Mouse (Mus musculus) kidney, adult 18-20 months (tissue): Measurements from ENCODE around the gene Vrk2.

ENCODE experiments used
- DNase-seq: peaks from one replicate; pipeline ENCODE4 v3.0.0; 2021

Vrk2 gene

DNA sequence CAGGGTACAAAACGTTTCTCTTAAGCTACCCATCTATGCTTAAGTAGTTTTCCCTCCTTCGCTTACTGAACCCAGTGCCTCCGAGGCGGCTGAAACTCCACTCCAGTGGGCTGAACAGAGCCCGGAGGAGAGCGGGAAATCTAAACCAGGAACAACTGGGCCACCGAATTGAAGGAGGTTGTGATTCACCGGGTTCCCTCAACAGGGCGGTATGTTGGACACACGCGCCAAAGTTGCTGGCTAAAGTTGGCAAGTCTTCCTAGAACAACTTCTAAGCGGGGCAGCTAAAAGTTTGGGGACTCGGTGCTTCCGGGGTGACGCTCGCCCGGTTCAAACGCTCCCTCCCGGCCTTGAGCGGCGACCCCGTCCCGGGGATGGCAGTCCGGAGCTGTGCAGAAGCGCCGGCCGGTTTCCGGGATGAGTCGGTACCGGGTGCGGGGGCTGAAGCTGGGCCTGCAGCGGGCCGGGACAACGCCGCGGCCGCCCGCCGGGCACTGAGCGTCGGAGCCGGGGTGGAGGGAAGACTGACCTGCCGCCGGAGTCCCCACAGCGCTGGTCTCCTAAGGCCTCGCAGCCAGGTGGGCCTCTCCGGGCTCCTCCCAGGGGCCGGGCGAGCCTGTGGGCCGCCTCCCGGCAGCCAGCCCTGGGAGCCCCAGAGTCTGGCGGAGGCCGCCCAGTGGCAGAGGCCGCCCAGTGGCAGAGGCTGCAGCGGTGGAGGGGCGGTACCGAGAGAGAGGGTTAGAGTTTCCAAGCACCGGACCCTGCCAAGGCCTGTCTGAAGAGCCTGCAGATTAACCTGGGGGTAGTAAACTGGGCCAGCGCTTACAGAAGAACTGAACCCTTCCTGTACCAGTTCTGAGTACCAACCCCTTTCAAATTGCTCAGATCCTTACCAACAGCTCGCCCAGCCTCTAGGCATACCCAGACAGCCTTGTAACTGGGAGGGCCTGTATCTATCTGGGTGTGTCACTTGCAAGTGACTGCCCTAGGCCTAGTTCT is at the start of gene Vrk2, which contains the start of gene Gm6899:
TSS of gene Vrk2 (minus strand) at position 939 of the 999 bp plus-strand sequence.
TSS of gene Gm6899 (plus strand) at position 181 of the 999 bp plus-strand sequence.
- peak; percentile 86 for DNase-seq

DNA sequence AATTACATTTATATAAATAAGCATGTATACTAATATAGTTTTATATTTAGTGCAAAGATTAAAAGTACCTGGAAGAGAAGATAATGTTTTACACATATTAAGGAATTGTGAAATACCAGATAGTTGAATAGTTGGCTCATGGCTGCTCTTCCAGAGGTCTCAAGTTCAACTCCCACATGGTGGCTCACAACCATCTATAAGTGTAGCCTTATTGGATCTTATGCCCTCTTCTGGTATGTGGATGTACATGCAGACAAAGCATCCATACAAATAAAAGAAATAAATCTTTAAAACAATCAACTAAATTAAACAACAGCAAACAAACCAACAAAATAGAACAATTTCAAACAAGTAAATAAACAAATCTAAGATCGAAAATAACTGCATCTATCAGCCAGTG is 48.3 kb upstream of the Vrk2 start:
- DNase-seq, result no peak

DNA sequence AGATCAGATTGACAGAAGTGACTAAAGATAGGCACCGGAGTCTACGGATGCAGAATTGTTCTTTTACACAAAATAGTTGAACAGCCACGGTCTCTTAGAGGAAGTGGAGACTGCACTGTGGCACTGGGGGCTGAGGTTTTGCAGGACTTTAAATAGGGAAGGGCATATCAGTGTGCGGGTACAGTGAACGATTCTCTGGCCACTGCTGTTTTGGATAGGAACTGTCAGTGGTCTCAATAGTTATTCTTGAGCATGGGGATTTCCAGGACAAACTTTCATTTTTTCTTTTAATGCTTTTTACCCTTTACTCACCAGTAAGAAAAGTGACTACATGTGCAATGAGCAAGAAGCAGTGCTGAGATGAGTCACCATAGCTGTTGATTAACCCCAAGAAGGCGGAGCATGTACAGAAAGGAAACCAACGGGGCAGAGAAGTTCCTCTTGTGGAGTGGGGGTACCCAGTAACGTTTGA is 46.6 kb upstream of the Vrk2 start:
- DNase-seq, result no peak

DNA sequence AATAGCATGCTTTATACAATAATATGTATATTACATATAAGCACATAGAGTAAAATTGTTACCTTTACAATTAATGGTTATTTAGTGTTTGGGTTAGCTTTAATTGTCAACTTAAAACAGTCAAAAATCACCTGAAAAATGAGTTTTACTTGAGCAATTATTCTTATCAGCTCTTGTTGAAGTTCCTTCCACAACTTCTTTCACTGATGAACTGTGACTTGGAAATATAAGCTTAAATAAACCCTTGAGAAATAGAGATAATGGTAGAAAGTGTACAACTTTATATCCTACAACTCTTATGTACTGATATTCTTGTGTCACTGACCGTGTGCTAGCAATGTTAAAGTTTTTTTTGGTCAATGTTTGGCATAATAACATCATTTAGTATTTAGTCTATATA is 42.4 kb upstream of the Vrk2 start:
- no peak for DNase-seq

DNA sequence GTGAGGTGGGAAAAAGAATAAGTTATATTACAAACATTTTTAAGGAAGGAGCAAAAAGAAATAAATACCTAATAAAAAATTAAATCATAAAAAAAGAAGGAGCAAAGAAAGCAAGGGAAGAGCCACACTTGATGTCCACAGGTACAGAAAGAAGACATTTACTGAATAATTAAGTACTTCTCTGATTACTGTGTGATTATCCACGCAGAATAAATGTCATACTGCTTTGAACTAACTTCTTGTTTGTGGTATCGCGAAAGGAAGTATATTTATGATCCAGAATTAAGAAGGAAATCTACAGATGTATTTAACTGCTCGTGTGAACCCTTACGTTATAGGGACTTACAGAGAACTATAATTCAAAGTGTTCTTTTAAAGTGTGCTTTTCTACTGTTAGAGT is 28.9 kb upstream of the Vrk2 start:
- no peak for DNase-seq

DNA sequence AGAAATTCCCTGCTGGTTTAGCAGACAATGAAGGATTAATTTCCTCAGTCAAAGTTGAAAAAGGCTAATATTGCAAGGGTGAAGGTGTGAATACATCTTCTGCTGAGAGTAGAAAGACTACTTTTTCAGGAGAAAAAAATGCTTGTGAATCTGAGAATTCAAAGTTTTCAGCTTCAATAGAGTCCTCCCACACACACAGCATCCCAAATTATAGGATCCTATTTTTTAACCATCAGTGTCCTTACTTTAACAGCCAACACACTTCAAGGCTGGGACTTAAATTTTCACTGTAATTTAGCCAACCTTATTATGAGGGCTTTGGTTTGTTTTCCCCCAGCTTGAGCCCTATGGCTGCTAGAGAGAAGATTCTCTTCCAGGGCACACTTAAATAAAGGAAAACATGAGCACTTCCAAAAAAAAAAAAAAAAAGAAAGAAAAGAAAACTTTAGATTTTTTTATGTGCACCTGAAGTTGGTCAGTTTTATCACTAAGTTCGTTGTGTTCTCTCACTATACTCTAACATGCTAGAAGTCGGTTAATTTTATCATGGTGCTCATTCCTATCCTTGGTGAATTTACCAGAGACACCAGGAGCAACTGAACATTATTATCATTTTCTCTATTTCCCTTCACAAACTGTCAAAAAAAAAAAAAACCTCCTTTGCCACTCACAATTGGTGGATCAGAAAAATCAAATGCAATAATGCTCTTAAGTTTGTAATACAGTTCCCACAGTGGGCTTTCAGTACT is 24.9 kb upstream of the Vrk2 start:
- no peak for DNase-seq

DNA sequence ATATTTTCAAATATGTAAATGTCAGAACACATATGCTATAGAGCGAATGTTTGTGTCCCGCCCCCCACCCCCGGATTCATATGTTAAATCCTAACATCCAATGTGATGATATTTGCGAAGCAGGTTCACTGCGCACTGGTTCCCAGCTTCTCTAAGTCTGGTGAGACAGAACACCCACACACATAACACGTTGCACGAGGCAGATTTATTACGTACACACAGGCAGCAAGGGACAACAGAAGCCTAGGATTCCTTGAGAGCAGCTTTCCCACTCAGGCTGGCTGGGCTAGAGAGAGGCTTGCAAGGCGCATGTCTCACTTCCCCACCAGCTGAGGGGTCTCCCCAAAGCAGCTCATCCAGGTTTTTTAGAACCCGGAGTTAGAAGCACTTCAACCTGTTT is 15.0 kb upstream of the Vrk2 start:
- no peak for DNase-seq

DNA sequence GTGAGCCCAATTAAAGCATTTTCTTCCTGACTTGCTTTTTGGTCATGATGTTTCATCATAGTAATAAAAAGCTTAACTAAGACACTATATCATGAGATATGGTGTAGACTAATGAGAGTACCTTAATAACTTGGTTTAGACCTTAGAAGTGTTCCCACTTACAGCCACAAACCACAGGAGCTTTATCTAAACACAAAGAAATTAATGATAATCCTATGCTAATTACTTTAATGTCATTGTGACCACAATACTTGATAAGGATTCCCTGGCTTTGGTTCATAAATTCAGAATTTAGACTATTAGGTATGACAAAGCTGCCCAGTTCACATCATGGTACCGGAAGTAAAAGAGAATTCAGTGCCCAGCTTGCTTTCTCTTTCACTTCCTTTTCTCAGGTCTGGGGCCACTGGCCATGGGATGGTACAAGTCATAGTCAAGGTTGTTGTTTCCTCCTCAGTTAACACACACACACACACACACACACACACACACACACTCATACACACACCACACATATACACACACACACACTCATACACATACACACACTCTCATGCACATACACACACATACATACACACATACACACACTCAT is 10.4 kb upstream of the Vrk2 start:
- DNase-seq, result no peak

DNA sequence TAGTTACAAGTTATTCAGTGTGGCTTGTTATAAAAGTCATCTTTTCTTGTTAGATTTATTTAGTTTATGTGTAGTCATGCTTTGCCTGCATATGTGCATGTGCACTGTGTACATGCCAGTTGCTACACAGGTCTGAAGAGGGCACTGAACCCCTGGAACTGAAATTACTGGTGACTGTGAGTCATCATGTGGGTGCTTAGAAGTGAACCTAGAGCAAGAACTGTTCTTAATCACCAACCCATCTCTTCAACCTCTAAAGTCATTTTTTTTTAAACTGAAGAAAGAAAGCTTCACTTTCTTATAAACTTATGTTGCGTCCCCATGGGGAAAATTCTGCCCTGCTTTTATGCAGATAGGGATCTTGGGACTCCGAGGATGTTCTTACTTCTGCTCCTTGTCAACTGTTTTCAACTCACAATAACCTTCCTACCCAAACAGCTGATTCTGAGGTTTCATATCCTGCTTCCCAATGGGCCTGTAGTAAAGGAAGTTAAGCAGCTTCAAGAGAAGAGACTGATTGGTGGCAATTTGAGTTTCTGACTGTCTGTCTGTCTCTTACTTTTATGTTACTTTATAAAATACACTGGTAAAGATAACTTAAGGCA is 7.9 kb upstream of the Vrk2 start:
- DNase-seq, result no peak

DNA sequence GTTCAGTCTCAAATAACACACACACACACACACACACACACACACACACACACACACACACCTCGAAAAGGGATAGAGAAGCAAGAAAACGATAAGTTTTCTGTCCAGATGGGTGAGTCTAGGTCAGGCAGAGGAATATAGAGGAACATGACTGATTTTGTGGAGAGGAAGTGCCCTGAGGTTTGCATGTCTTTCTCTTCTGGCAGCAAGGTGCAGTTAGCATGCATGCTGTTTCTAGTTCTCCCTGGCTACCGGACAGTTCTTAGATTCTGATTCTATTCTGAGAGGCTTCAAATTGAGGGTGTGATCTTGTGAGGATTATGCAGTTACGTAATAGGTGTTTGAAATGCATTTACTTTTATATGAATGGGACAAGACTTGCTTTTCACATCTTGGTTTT is 6.9 kb upstream of the Vrk2 start:
- DNase-seq, result no peak

DNA sequence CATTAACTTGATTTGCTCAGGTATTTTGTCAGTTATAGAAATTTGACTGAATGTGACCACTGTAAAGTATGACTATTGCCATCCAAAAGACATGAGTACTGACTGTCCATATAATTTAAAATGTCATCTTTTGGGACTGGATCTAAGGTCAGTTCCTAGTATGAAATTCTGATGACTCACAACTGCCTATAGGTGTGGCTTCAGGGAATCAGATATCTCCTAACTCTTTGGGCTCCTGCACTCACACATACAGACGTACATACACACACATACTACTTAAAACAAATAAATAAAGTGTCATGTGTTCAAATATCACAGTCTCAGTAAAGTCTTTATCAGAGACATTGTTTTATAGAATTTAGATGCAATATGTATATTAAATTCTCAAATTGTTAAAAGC is 5.1 kb upstream of the Vrk2 start:
- no peak for DNase-seq

DNA sequence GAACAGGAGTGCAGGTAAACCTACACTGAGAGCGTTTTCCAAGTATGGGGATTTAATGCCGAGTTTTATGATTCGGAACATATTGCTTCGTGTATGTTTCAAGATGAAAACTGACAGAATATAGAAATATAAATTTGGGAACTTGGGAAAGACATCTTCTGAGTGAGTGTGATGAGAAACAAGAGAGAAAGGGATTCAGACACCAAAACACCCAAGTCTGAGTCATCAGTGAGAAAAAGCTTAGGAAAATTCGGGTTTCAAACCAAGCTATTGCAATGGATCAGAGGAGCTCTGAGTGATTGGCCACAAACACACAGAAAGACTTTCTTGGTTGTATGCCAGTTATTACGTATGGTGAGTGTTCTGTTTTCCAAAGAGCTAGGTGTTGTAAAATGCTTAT is 4.0 kb upstream of the Vrk2 start:
- no peak for DNase-seq

DNA sequence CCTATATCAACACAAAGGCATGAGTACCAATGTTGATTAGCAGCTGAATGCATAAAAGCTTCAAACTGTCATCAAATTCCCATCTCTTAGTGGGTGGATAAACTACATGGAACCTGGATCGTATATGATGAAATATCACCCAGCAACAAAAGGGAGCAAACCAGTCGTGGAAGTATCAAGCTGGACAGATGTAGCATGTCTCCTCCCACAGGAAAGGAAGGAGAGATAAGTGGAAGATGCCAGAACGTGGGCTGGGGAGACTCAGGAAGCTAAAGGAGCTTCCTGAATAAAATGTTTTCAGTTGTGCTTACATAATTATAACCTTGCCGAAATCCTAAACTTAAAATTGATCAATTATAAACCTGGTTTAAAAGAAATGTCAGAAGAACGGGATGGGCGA is 3.3 kb upstream of the Vrk2 start:
- no peak for DNase-seq

DNA sequence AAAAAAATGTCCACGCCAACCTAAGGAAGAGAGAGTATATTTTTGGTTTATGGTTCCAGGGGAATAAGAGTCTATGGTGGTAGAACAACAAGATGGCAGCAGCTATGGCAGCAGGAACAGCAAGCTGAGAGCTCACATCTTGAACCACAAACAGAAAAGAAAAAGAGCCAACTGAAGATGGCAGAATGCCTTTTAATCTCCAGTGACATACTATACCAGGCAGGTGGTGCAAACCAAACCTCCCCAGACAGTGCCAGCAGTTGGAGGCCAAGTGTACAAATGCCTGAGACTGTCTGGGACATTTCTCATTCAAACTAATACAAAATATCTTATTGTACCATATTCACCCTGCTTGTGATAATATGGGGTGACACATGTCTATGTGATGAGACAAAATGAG is 2.4 kb upstream of the Vrk2 start:
- DNase-seq, result no peak

DNA sequence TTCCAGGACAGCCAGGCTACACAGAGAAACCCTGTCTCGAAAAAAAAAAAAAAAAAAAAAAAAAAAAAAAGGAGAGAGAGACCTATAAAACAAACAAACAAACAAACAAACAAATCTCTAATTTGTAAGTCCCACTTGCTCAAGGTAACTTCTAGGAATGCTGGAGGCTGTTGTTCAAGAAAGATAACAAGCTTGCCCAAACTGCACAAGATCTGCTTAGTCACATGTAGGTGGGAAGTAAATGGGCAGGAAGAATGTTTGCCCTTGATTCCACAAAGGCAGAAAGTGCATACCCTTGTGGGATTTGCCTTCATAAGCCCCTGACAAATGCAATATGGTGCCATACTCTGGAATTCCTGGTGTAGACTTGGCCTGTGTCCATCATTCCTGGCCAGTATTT is 688 bp upstream of the Vrk2 start:
- DNase-seq, result no peak

DNA sequence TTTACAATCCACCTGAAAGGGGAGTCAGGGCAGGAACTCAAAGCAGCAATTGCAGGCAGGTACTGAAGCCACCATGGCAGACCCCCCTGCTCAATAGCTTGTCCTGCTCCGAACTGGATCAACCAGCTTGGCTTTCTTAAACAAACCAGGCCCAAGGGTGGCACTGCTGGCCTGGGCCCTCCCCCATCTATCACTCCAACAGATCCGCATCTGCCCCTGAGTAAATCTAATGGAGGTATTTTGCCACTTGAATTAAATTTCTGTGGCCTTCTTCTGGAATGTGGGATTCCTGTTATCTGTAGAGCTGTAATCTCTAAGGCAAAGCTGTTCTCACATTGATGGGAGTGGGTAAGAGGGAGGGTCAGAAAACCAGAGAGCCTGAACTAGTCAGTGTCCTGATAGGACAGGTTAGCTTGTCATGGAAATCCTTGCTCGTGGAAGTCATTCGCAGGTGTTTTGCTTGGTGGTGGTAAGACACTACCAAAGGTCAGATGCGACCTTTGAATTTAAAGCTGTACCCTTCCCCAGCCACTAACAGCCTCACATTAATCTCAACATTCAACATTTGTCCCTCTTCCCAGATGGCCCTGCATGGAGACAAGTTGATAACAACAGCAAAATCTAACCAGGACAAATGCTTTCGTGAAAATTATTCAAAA is 1.3 kb downstream of the Vrk2 start:
- DNase-seq, result no peak

DNA sequence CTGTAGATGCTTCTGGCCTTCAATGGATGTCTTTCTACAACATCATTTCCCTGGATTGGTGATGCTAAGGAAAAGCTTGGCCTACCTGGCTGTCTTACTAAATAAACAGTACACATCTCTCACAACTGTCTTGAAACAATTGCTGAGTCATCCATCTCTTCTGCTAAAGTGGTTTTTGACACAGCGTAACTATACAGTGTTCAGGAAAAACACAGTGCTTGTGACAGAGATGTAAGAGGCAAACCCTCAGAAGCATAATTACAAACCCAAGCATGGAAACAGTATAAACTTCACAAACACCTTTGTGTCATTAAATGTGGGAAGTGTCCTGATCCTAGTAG is 6.6 kb downstream of the Vrk2 start:
- no peak for DNase-seq

DNA sequence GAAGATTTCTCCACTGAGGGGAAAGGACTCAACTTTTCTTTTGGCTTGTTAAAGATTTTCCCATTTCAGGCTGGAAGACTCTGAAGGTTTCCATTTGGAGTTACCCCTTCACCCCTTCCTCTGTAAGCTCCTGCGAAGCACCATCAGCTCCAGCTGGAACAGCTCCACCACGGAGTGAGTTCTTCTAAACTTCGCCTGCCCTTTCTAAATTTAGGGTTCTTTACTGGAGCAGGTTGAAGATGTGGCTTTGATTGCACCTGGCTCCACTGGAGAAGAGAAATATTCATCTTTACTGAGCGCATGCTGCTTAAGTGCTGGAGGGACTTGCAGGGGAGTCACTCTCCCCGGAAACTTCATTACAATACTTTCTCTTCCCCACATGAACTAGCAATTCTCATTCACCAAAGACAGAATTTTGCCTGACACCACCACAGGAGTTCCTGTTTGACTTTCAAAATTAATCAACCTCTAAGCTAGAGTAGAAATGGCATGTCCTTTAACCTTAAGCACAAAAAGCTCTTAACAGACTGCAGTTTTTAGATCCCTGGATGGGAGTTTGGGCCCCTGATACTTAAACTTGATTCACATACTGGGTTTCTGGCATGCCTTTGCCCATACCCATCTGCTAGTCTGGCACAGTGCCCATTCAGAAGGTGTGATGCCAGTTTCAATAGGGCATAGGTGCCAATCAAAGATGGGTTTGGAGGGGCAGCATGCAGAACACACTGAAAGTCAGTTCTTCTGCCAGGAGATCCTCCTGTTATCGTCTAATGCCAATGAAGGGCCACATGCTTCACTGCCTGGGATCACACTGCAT is 7.2 kb downstream of the Vrk2 start:
- DNase-seq, result no peak

DNA sequence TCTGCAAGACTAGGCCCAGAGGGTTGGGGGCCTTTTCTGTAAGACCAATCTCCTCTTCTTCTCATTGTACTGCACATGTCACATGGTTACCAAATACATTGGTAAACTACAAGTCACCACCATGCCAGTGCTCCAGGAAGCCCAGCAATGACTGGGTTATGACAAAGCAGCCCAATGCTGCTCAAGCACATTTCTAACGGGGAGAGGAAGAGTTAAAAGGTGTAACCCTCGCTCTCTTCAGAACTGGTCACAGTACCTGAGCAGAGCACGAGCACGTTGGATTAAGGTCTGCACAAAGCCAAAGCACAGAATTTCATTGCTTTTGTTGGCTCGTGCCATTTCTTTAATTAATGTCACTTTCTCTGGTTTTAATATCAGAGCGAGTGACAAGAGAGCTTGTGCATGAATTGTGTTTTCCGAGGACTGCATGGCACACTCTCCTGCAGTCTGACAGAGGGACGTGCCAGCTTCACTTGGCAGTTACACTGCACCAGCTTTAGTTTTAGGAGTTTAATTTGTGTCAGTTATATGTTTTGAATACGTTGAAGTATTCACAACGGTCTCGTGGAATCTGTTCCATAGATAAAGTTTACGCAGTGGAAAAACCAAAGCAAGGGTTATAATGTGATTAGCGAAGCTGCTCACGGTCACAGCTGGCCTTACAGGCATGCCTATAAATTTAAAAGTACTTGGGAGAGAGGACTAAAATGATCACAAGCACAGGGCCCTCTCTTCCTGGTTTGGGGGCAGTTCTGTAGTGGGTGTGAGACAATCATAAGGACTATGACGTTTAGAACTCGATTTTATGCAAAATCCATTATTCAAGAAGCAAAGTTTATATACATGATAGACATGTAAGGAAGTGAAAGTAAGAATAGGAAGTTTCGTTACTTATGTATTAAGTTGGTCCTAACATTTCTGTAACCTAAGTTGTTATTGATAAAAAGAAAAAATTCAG is 8.1 kb downstream of the Vrk2 start:
- DNase-seq, result no peak

DNA sequence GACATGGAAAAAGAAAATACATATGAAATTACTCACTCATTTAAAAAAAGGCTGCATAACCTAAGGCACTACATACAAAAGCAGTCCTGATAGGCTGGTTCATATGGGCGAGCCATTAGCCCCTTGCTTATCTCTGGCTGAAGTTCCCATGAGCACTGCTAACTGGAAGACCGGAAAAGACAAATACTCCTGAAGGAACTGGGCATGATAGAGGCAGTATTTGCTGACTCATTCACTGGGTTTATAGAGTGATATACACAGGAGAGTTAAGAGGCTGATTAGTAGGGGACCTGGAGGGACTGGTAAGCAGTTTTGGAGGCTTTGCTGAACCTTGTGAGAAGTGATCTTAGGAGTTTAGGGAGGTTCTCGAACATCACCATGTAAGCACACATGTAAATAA is 42.2 kb downstream of the Vrk2 start:
- DNase-seq, result no peak

DNA sequence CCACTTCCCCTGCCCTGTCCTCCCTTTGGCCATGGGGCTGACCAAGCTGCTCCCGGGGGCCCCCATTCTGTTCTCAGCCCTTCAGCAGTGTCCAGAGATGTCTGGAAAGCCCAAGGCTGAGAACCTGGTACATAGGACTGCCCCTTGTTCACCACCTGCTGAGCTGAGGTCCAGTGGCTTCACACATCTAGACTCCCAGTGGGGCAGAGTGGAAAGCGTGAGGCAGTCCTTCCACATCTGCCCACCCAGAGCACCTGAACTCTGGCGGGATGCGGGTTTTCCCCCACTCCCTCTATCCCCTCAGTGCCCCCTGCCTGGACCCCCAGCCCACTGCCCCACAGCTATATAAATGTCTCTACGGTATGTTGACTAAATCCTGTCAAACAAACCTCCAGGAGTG is 56.0 kb downstream of the Vrk2 start:
- DNase-seq, result no peak
